Mouse (Mus musculus): ENCODE results near the gene Orm1. TPM values are rescaled to one million over a fixed set of nuclear protein-coding genes. Genes with fewer than 3 reads are reported as not detected.

The Orm1 gene
- polyA plus RNA-seq, 1 experiment from 2014 or later, result not detected

- H3K36me3 ChIP-seq, result peaks cover 74% of the 10 kb centered on the region
- no peak overlapping the region for H3K9ac ChIP-seq
- peaks cover 10% of the 10 kb centered on the region for H3K4me1 ChIP-seq
- WGBS, result 78% methylated on average over 6 of the region's 6 CpGs
- no peak overlapping the region for H3K27ac ChIP-seq
- no peak overlapping the region for H3K4me3 ChIP-seq
- no peaks in the 10 kb centered on the region for H3K9me3 ChIP-seq
- H3K4me2 ChIP-seq (replicated peaks), result no peak overlapping the region
- no peak for ATAC-seq (ENCODE audit: low FRiP score, low read depth)
- no peaks in the 10 kb centered on the region for H3K27me3 ChIP-seq
Measured at GRCm38 (mm10) chr4:63388029-63388428, 43.7 kb downstream of the Orm1 start.

- Histone ChIP-seq H3K9ac (peak overlapping the region; percentile 19; the same call in 1 of the 2 replicates), H3K27ac (no peak overlapping the region), H3K4me2 (replicated peaks) (no peak overlapping the region), H3K9me3 (no peaks in the 10 kb centered on the region), H3K27me3 (no peaks in the 10 kb centered on the region), H3K36me3 (peaks cover 76% of the 10 kb centered on the region), H3K4me3 (no peak overlapping the region), H3K4me1 (peaks cover 10% of the 10 kb centered on the region)
- no peak for ATAC-seq (ENCODE audit: low FRiP score, low read depth)
- WGBS, result 35% methylated on average over 8 of the region's 8 CpGs
Measured at GRCm38 (mm10) chr4:63389121-63389886, 44.9 kb downstream of the Orm1 start.

GRCm38 (mm10) chr4:63389887-63390528 is 45.6 kb downstream of the Orm1 start:
- Histone ChIP-seq H3K9ac (no peak overlapping the region; the same call in 1 of the 2 replicates), H3K9me3 (no peaks in the 10 kb centered on the region), H3K27me3 (no peaks in the 10 kb centered on the region), H3K4me2 (replicated peaks) (no peak overlapping the region), H3K27ac (no peak overlapping the region), H3K4me1 (peaks cover 10% of the 10 kb centered on the region), H3K36me3 (peaks cover 80% of the 10 kb centered on the region), H3K4me3 (no peak overlapping the region)
- 53% methylated on average over 11 of the region's 11 CpGs for WGBS
- no peak for ATAC-seq (ENCODE audit: low FRiP score, low read depth)

GRCm38 (mm10) chr4:63391322-63391721 is 47.0 kb downstream of the Orm1 start:
- whole genome bisulfite sequencing, result 90% methylated on average over 6 of the region's 6 CpGs
- Histone ChIP-seq H3K9me3 (no peaks in the 10 kb centered on the region), H3K4me2 (replicated peaks) (no peak overlapping the region), H3K4me3 (no peak overlapping the region), H3K4me1 (peaks cover 10% of the 10 kb centered on the region), H3K27me3 (no peaks in the 10 kb centered on the region), H3K36me3 (peaks cover 79% of the 10 kb centered on the region), H3K27ac (no peak overlapping the region), H3K9ac (no peak overlapping the region)
- no peak for ATAC-seq (ENCODE audit: low FRiP score, low read depth)

Other genes with a start within 250 kb of the Orm1 start
- gene Ambp, start 189.8 kb upstream of the Orm1 start, polyA plus RNA-seq (2015; fragmentation: Nextera tagmentation; extraction: Ambion mirVana), result 0.56 and 2.5 TPM in 2 replicates
- gene Kif12, start 172.4 kb upstream of the Orm1 start, polyA plus RNA-seq (2015; fragmentation: Nextera tagmentation; extraction: Ambion mirVana), result 0.10 and 0.13 TPM in 2 replicates
- 32.1 and 32.3 TPM in 2 replicates for gene Col27a1, start 130.6 kb upstream of the Orm1 start, polyA plus RNA-seq (2015; fragmentation: Nextera tagmentation; extraction: Ambion mirVana)
- gene Orm3, start 11.6 kb downstream of the Orm1 start, polyA plus RNA-seq (2015; fragmentation: Nextera tagmentation; extraction: Ambion mirVana), result not detected in 2 replicates
- not detected in 2 replicates for gene Orm2, start 17.9 kb downstream of the Orm1 start, polyA plus RNA-seq (2015; fragmentation: Nextera tagmentation; extraction: Ambion mirVana)
- gene Akna, start 58.8 kb downstream of the Orm1 start, polyA plus RNA-seq (2015; fragmentation: Nextera tagmentation; extraction: Ambion mirVana), result 8.5 and 8.6 TPM in 2 replicates
- 8.1 and 10.4 TPM in 2 replicates for gene Whrn, start 151.4 kb downstream of the Orm1 start, polyA plus RNA-seq (2015; fragmentation: Nextera tagmentation; extraction: Ambion mirVana)
- gene Atp6v1g1, start 200.2 kb downstream of the Orm1 start, polyA plus RNA-seq (2015; fragmentation: Nextera tagmentation; extraction: Ambion mirVana), result 317 and 318 TPM in 2 replicates
- gene Tmem268, start 214.2 kb downstream of the Orm1 start, polyA plus RNA-seq (2015; fragmentation: Nextera tagmentation; extraction: Ambion mirVana), result 8.2 and 8.3 TPM in 2 replicates

Measured in limb, embryonic 13.5 days (tissue).